Mouse (Mus musculus) E14TG2a.4 (cell line): ENCODE measurements around the gene Klk14.

Experiments
- CTCF ChIP-seq: conservative IDR thresholded peaks from 2 replicates; pipeline ENCODE4 v1.5.1; 2014; ENCODE audit warnings: low read length
- NANOG ChIP-seq: IDR thresholded peaks from 2 replicates; pipeline ENCODE4 v1.6.1; 2014; ENCODE audit warnings: borderline replicate concordance, low read length, mixed read lengths
- POU5F1 ChIP-seq: IDR thresholded peaks from 2 replicates; pipeline ENCODE4 v1.6.1; 2014; ENCODE audit warnings: low read length, borderline replicate concordance

- peak; percentile 55 for TF ChIP-seq CTCF
- no peak for TF ChIP-seq NANOG
- TF ChIP-seq POU5F1 = no peak
Observed at GRCm38 (mm10) chr7:43668582-43668981, 21.6 kb upstream of the Klk14 start.
